Mouse (Mus musculus) kidney, adult 2 months (tissue): ENCODE measurements around the gene Vim.

ENCODE experiments used
- CTCF ChIP-seq: fragments of 200-500 bp; conservative IDR thresholded peaks from 2 replicates; pipeline ENCODE4 v1.5.1; 2011; ENCODE audit warnings: low read depth, mild to moderate bottlenecking, control low read depth, low read length, moderate library complexity, mixed read lengths; ENCODE audit not compliant: insufficient read depth, insufficient read length
- POLR2A ChIP-seq: fragments of 200-500 bp; IDR thresholded peaks from one replicate; pipeline ENCODE4 v1.6.1; 2011; ENCODE audit warnings: low read depth, low read length, control low read depth

GRCm38 (mm10) chr2:13548749-13549148, 25.0 kb upstream of the Vim start:
- TF ChIP-seq CTCF = no peak
- no peak for TF ChIP-seq POLR2A
